Mouse (Mus musculus): ENCODE measurements around the gene Kctd11. TPM values are rescaled to one million over a fixed set of nuclear protein-coding genes. Genes with fewer than 3 reads are reported as not detected.

Gene Kctd11
- total RNA-seq, 1 experiment, result 5.4 TPM

DNA sequence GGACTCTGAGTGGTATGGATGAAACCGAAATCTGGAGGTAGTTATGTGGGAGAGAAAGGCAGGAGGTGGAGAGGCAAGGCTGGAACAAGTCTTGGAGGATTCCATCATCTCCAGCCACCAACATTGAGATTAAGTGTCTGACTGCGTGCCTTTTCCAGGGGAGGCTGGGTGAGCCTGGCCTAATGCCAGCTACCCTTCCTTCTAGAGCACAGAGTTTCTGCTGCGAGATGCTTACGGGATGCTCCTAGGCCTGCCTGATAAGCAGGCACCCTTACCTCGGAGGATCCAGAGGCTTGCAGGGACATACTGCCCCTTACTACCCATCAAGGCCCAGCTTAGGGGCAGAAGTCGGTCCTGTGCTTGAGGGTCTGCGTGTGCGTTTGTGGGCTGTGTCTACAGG is 47.7 kb downstream of the Kctd11 start:
- Histone ChIP-seq H3K9ac (ENCODE audit: insufficient read depth, low read depth, low read length, poor library complexity, severe bottlenecking) (peak overlapping the region; percentile 55), H3K36me3 (ENCODE audit: control insufficient read depth, insufficient read depth, low read length, poor library complexity, severe bottlenecking) (no peaks in the 10 kb centered on the region), H3K27ac (ENCODE audit: insufficient read depth, low read depth, low read length, poor library complexity, severe bottlenecking) (no peak overlapping the region), H3K4me1 (ENCODE audit: control insufficient read depth in 2 of 2, insufficient read depth in 2 of 2, low read length in 2 of 2, poor library complexity in 1 of 2) (peaks cover 0 to 10% of the 10 kb centered on the region in 2 experiments; a peak in 3 of 4 replicates), H3K4me3 (ENCODE audit: insufficient read depth in 1 of 2, low read depth in 1 of 2, low read length in 2 of 2, poor library complexity in 1 of 2, severe bottlenecking in 1 of 2) (peak overlapping the region; percentile 70 to 76), H3K9me3 (ENCODE audit: control insufficient read depth, insufficient read depth, low read depth, low read length) (no peaks in the 10 kb centered on the region)
- in situ Hi-C loops (cut with MboI; ENCODE audit: low sequenced_read_pairs in 2 of 2, unreplicated experiment in 2 of 2), result no loop called here
- TF ChIP-seq ZC3H11A (IDR thresholded peaks at IDR 0.05; ENCODE audit: borderline replicate concordance, low read depth, low read length), result no peak
- TF ChIP-seq MAFK (IDR thresholded peaks at IDR 0.05; ENCODE audit: insufficient read depth, low read depth, low read length), result no peak
- TF ChIP-seq ZNF384 (IDR thresholded peaks at IDR 0.05; ENCODE audit: low read depth, low read length), result no peak
- no peak for TF ChIP-seq CHD2 (IDR thresholded peaks at IDR 0.05; ENCODE audit: low read depth, low read length)
- no peak for TF ChIP-seq HCFC1 (IDR thresholded peaks at IDR 0.05; ENCODE audit: borderline replicate concordance, insufficient read depth, low read length)
- DNase-seq (ENCODE audit: low read depth, low spot score), result no peak

DNA sequence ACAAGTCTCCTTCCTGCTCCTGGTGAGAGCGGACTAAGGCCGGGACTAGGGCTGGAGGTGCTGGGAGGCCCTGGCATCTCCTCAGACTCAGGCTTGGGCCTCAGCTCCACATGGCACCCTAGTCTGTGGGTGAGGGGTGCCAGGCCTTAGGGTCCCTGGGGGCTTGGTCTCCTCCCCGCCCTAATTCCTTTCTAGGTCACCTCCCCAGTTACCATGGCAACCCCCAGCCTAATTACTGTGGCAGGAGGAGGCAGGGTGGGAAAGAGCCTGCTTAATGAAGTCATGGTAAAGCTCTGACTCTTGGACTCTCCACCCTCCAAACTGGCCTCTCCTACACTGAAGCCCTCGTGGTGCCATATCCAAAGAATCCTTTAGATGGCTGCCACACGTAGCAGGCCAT is 52.4 kb downstream of the Kctd11 start:
- Histone ChIP-seq H3K4me3 (ENCODE audit: insufficient read depth in 1 of 2, low read depth in 1 of 2, low read length in 2 of 2, poor library complexity in 1 of 2, severe bottlenecking in 1 of 2) (no peak overlapping the region), H3K9ac (ENCODE audit: insufficient read depth, low read depth, low read length, poor library complexity, severe bottlenecking) (no peak overlapping the region), H3K27ac (ENCODE audit: insufficient read depth, low read depth, low read length, poor library complexity, severe bottlenecking) (no peak overlapping the region), H3K9me3 (ENCODE audit: control insufficient read depth, insufficient read depth, low read depth, low read length) (no peaks in the 10 kb centered on the region), H3K36me3 (ENCODE audit: control insufficient read depth, insufficient read depth, low read length, poor library complexity, severe bottlenecking) (peaks cover 12% of the 10 kb centered on the region; the same call in 1 of the 2 replicates), H3K4me1 (ENCODE audit: control insufficient read depth in 2 of 2, insufficient read depth in 2 of 2, low read length in 2 of 2, poor library complexity in 1 of 2) (peaks cover 0 to 18% of the 10 kb centered on the region in 2 experiments; a peak in 3 of 4 replicates)
- TF ChIP-seq CHD2 (IDR thresholded peaks at IDR 0.05; ENCODE audit: low read depth, low read length), result no peak
- TF ChIP-seq MAFK (IDR thresholded peaks at IDR 0.05; ENCODE audit: insufficient read depth, low read depth, low read length), result no peak
- TF ChIP-seq ZC3H11A (IDR thresholded peaks at IDR 0.05; ENCODE audit: borderline replicate concordance, low read depth, low read length), result no peak
- no peak for TF ChIP-seq HCFC1 (IDR thresholded peaks at IDR 0.05; ENCODE audit: borderline replicate concordance, insufficient read depth, low read length)
- TF ChIP-seq ZNF384 (IDR thresholded peaks at IDR 0.05; ENCODE audit: low read depth, low read length), result no peak
- in situ Hi-C loops (cut with MboI; ENCODE audit: low sequenced_read_pairs in 2 of 2, unreplicated experiment in 2 of 2), result no loop called here
- no peak for DNase-seq (ENCODE audit: low read depth, low spot score)

Other genes starting within 250 kb of the Kctd11 start
- gene Fxr2, start 248.4 kb downstream of the Kctd11 start, total RNA-seq (2012; rRNA removed), result 153 and 161 TPM in 2 replicates
- gene Sox15, start 226.1 kb downstream of the Kctd11 start, total RNA-seq (2012; rRNA removed), result 6.6 and 8.2 TPM in 2 replicates
- gene Mpdu1, start 218.8 kb downstream of the Kctd11 start, total RNA-seq (2012; rRNA removed), result 258 and 349 TPM in 2 replicates
- gene Cd68, start 215.3 kb downstream of the Kctd11 start, total RNA-seq (2012; rRNA removed), result 23.4 and 32.7 TPM in 2 replicates
- 1,512 and 1,948 TPM in 2 replicates for gene Eif4a1, start 209.0 kb downstream of the Kctd11 start, total RNA-seq (2012; rRNA removed)
- 265 and 282 TPM in 2 replicates for gene Senp3, start 199.3 kb downstream of the Kctd11 start, total RNA-seq (2012; rRNA removed)
- gene Tnfsf13, start 195.6 kb downstream of the Kctd11 start, total RNA-seq (2012; rRNA removed), result 8.6 and 11.7 TPM in 2 replicates
- 8.7 and 16.1 TPM in 2 replicates for gene Tnfsf12, start 185.6 kb downstream of the Kctd11 start, total RNA-seq (2012; rRNA removed)
- gene Tnfsfm13, start 185.3 kb downstream of the Kctd11 start, total RNA-seq (2012; rRNA removed), result 13.7 and 19.9 TPM in 2 replicates
- gene Polr2a, start 122.8 kb downstream of the Kctd11 start, total RNA-seq (2012; rRNA removed), result 71.9 and 74.2 TPM in 2 replicates
- gene Slc35g3, start 119.4 kb downstream of the Kctd11 start, total RNA-seq (2012; rRNA removed), result 0.22 and 0.48 TPM in 2 replicates
- gene Zbtb4, start 115.5 kb downstream of the Kctd11 start, total RNA-seq (2012; rRNA removed), result 1.6 and 3.0 TPM in 2 replicates
- gene Chrnb1, start 85.5 kb downstream of the Kctd11 start, total RNA-seq (2012; rRNA removed), result 3.8 and 5.7 TPM in 2 replicates
- 0.31 and 0.42 TPM in 2 replicates for gene Fgf11, start 79.5 kb downstream of the Kctd11 start, total RNA-seq (2012; rRNA removed)
- gene Tmem102, start 75.8 kb downstream of the Kctd11 start, total RNA-seq (2012; rRNA removed), result 1.3 and 1.8 TPM in 2 replicates
- not detected in 2 replicates for gene Gm39566, start 66.1 kb downstream of the Kctd11 start, total RNA-seq (2012; rRNA removed)
- not detected in 2 replicates for gene Spem2, start 62.9 kb downstream of the Kctd11 start, total RNA-seq (2012; rRNA removed)
- 0.27 TPM in 1 of 2 replicates, not detected in the other for gene Spem1, start 59.2 kb downstream of the Kctd11 start, total RNA-seq (2012; rRNA removed)
- gene Nlgn2, start 43.6 kb downstream of the Kctd11 start, total RNA-seq (2012; rRNA removed), result 8.9 and 9.5 TPM in 2 replicates
- 88.9 and 90.7 TPM in 2 replicates for gene Tmem256, start 42.9 kb downstream of the Kctd11 start, total RNA-seq (2012; rRNA removed)
- gene Plscr3, start 35.0 kb downstream of the Kctd11 start, total RNA-seq (2012; rRNA removed), result 7.0 and 7.2 TPM in 2 replicates
- gene Tnk1, start 22.7 kb downstream of the Kctd11 start, total RNA-seq (2012; rRNA removed), result 3.4 and 8.1 TPM in 2 replicates
- gene Tmem95, start 3.4 kb downstream of the Kctd11 start, total RNA-seq (2012; rRNA removed), result not detected in 2 replicates
- 9.6 and 14.7 TPM in 2 replicates for gene Acap1, start 14.1 kb upstream of the Kctd11 start, total RNA-seq (2012; rRNA removed)
- 3.3 and 5.7 TPM in 2 replicates for gene 2810408A11Rik, start 19.6 kb upstream of the Kctd11 start, total RNA-seq (2012; rRNA removed)
- 66.3 and 98.2 TPM in 2 replicates for gene Neurl4, start 19.7 kb upstream of the Kctd11 start, total RNA-seq (2012; rRNA removed)
- gene Gps2, start 32.5 kb upstream of the Kctd11 start, total RNA-seq (2012; rRNA removed), result 14.3 and 15.5 TPM in 2 replicates
- gene Eif5a, start 40.6 kb upstream of the Kctd11 start, total RNA-seq (2012; rRNA removed), result 754 and 926 TPM in 2 replicates
- 3.9 and 6.1 TPM in 2 replicates for gene Ybx2, start 54.4 kb upstream of the Kctd11 start, total RNA-seq (2012; rRNA removed)
- gene Slc2a4, start 66.8 kb upstream of the Kctd11 start, total RNA-seq (2012; rRNA removed), result 2.6 and 4.2 TPM in 2 replicates
- gene Cldn7, start 83.4 kb upstream of the Kctd11 start, total RNA-seq (2012; rRNA removed), result 24.9 and 38.7 TPM in 2 replicates
- 33.3 and 41.2 TPM in 2 replicates for gene Ctdnep1, start 99.8 kb upstream of the Kctd11 start, total RNA-seq (2012; rRNA removed)
- 76.1 and 87.9 TPM in 2 replicates for gene Elp5, start 101.1 kb upstream of the Kctd11 start, total RNA-seq (2012; rRNA removed)
- gene Gabarap, start 109.7 kb upstream of the Kctd11 start, total RNA-seq (2012; rRNA removed), result 57.7 and 70.6 TPM in 2 replicates
- gene Phf23, start 114.4 kb upstream of the Kctd11 start, total RNA-seq (2012; rRNA removed), result 64.7 and 80.9 TPM in 2 replicates
- gene Dvl2, start 119.2 kb upstream of the Kctd11 start, total RNA-seq (2012; rRNA removed), result 47.4 and 70.9 TPM in 2 replicates
- 32.5 and 48.7 TPM in 2 replicates for gene Acadvl, start 134.0 kb upstream of the Kctd11 start, total RNA-seq (2012; rRNA removed)
- 10.8 and 11.4 TPM in 2 replicates for gene Dlg4, start 135.5 kb upstream of the Kctd11 start, total RNA-seq (2012; rRNA removed)
- 0.58 TPM in 1 of 2 replicates, not detected in the other for gene Asgr1, start 172.7 kb upstream of the Kctd11 start, total RNA-seq (2012; rRNA removed)
- 2.0 and 2.1 TPM in 2 replicates for gene Asgr2, start 211.2 kb upstream of the Kctd11 start, total RNA-seq (2012; rRNA removed)
- 0.42 and 1.8 TPM in 2 replicates for gene Mgl2, start 248.9 kb upstream of the Kctd11 start, total RNA-seq (2012; rRNA removed)

All from ES-E14 (cell line).